Mouse (Mus musculus): ENCODE measurements at regions not wholly inside any gene's neighbourhood (a gene's known extent, or its start where the extent isn't known, plus 50 kb on each side); places are given as distances from the start of the nearest gene placed in this dataset.

- ATAC-seq (ENCODE audit: low FRiP score, low read depth), result no peak
- H3K27ac ChIP-seq (replicated peaks), result no peak overlapping the region
- H3K4me3 ChIP-seq, result no peak overlapping the region
- H3K36me3 ChIP-seq, result no peaks in the 10 kb centered on the region
- no peak overlapping the region for H3K9ac ChIP-seq
- H3K4me1 ChIP-seq (replicated peaks), result no peaks in the 10 kb centered on the region
- no peaks in the 10 kb centered on the region for H3K27me3 ChIP-seq
- 81% methylated on average over 1 of the region's 1 CpGs for WGBS
- no peaks in the 10 kb centered on the region for H3K9me3 ChIP-seq
- no peak overlapping the region for H3K4me2 ChIP-seq
These were observed 332.3 kb downstream of the Xpnpep1 start for GRCm38 (mm10) chr19:52707679-52708078.

GRCm38 (mm10) chr19:52661009-52661408 lies 379.0 kb downstream of the Xpnpep1 start:
- 60% methylated on average over 5 of the region's 5 CpGs for WGBS
- H3K4me3 ChIP-seq, result no peak overlapping the region
- no peak overlapping the region for H3K4me2 ChIP-seq
- no peaks in the 10 kb centered on the region for H3K9me3 ChIP-seq
- H3K9ac ChIP-seq, result no peak overlapping the region
- no peaks in the 10 kb centered on the region for H3K36me3 ChIP-seq
- H3K27me3 ChIP-seq, result no peaks in the 10 kb centered on the region
- no peaks in the 10 kb centered on the region for H3K4me1 ChIP-seq (replicated peaks)
- H3K27ac ChIP-seq (replicated peaks), result no peak overlapping the region
- ATAC-seq (ENCODE audit: low FRiP score, low read depth), result no peak

GRCm38 (mm10) chr19:52647066-52648046 lies 383.3 kb downstream of the Ins1 start:
- no peaks in the 10 kb centered on the region for H3K36me3 ChIP-seq
- peaks cover 11% of the 10 kb centered on the region for H3K4me1 ChIP-seq (replicated peaks)
- H3K9ac ChIP-seq, result no peak overlapping the region
- 38% methylated on average over 17 of the region's 17 CpGs for WGBS
- no peak overlapping the region for H3K4me2 ChIP-seq
- H3K4me3 ChIP-seq, result no peak overlapping the region
- ATAC-seq (ENCODE audit: low FRiP score, low read depth), result peak; percentile 45; the same call in 1 of the 2 replicates
- H3K27me3 ChIP-seq, result no peaks in the 10 kb centered on the region
- H3K9me3 ChIP-seq, result no peaks in the 10 kb centered on the region
- peak overlapping the region; percentile 45 for H3K27ac ChIP-seq (replicated peaks)

- H3K4me1 ChIP-seq (replicated peaks), result no peaks in the 10 kb centered on the region
- no peak overlapping the region for H3K4me2 ChIP-seq
- H3K27me3 ChIP-seq, result no peaks in the 10 kb centered on the region
- H3K36me3 ChIP-seq, result no peaks in the 10 kb centered on the region
- no peak for ATAC-seq (ENCODE audit: low FRiP score, low read depth)
- H3K9ac ChIP-seq, result no peak overlapping the region
- H3K4me3 ChIP-seq, result no peak overlapping the region
- H3K9me3 ChIP-seq, result no peaks in the 10 kb centered on the region
- WGBS, result 70% methylated on average over 5 of the region's 5 CpGs
- no peak overlapping the region for H3K27ac ChIP-seq (replicated peaks)
These were observed 376.1 kb downstream of the Ins1 start for GRCm38 (mm10) chr19:52640228-52640627.

- ATAC-seq (ENCODE audit: low FRiP score, low read depth), result no peak
- Histone ChIP-seq H3K36me3 (no peaks in the 10 kb centered on the region), H3K27me3 (no peaks in the 10 kb centered on the region), H3K9ac (no peak overlapping the region), H3K9me3 (no peaks in the 10 kb centered on the region), H3K4me3 (no peak overlapping the region), H3K27ac (replicated peaks) (no peak overlapping the region), H3K4me1 (replicated peaks) (no peaks in the 10 kb centered on the region), H3K4me2 (no peak overlapping the region)
- 82% methylated on average over 4 of the region's 4 CpGs for WGBS
These were observed 368.4 kb downstream of the Ins1 start for GRCm38 (mm10) chr19:52632501-52632900.

- no peak overlapping the region for H3K4me2 ChIP-seq
- 74% methylated on average over 5 of the region's 5 CpGs for WGBS
- no peak for ATAC-seq (ENCODE audit: low FRiP score, low read depth)
These were observed 360.2 kb downstream of the Ins1 start for GRCm38 (mm10) chr19:52624310-52624709.

GRCm38 (mm10) chr19:52623496-52623895 lies 359.4 kb downstream of the Ins1 start:
- no peaks in the 10 kb centered on the region for H3K27me3 ChIP-seq
- H3K27ac ChIP-seq (replicated peaks), result no peak overlapping the region
- H3K4me1 ChIP-seq (replicated peaks), result no peaks in the 10 kb centered on the region
- no peaks in the 10 kb centered on the region for H3K36me3 ChIP-seq
- no peak overlapping the region for H3K4me3 ChIP-seq
- no peak overlapping the region for H3K4me2 ChIP-seq
- no peak overlapping the region for H3K9ac ChIP-seq
- H3K9me3 ChIP-seq, result no peaks in the 10 kb centered on the region
- ATAC-seq (ENCODE audit: low FRiP score, low read depth), result no peak

More at GRCm38 (mm10) chr19:52624310-52624709, 360.2 kb downstream of the Ins1 start:
- Histone ChIP-seq H3K4me1 (replicated peaks) (no peaks in the 10 kb centered on the region), H3K27me3 (no peaks in the 10 kb centered on the region), H3K4me3 (no peak overlapping the region), H3K9ac (no peak overlapping the region), H3K9me3 (no peaks in the 10 kb centered on the region), H3K36me3 (no peaks in the 10 kb centered on the region), H3K27ac (replicated peaks) (no peak overlapping the region)

- H3K4me2 ChIP-seq, result no peak overlapping the region
- H3K36me3 ChIP-seq, result no peaks in the 10 kb centered on the region
- no peak for ATAC-seq (ENCODE audit: low FRiP score, low read depth)
- H3K9me3 ChIP-seq, result no peaks in the 10 kb centered on the region
- no peaks in the 10 kb centered on the region for H3K27me3 ChIP-seq
- no peaks in the 10 kb centered on the region for H3K4me1 ChIP-seq (replicated peaks)
- H3K27ac ChIP-seq (replicated peaks), result no peak overlapping the region
- H3K4me3 ChIP-seq, result no peak overlapping the region
- no peak overlapping the region for H3K9ac ChIP-seq
- WGBS, result 97% methylated on average over 5 of the region's 5 CpGs
These were observed 349.3 kb downstream of the Ins1 start for GRCm38 (mm10) chr19:52613353-52613752.

- Histone ChIP-seq H3K9me3 (no peaks in the 10 kb centered on the region), H3K27ac (replicated peaks) (no peak overlapping the region), H3K9ac (no peak overlapping the region), H3K4me3 (no peak overlapping the region), H3K27me3 (no peaks in the 10 kb centered on the region), H3K4me2 (no peak overlapping the region), H3K36me3 (no peaks in the 10 kb centered on the region), H3K4me1 (replicated peaks) (no peaks in the 10 kb centered on the region)
- WGBS, result 78% methylated on average over 3 of the region's 3 CpGs
- ATAC-seq (ENCODE audit: low FRiP score, low read depth), result no peak
These were observed 342.8 kb downstream of the Ins1 start for GRCm38 (mm10) chr19:52606859-52607258.

- no peak overlapping the region for H3K4me2 ChIP-seq
- H3K9ac ChIP-seq, result no peak overlapping the region
- H3K27me3 ChIP-seq, result no peaks in the 10 kb centered on the region
- no peak overlapping the region for H3K4me3 ChIP-seq
- no peaks in the 10 kb centered on the region for H3K9me3 ChIP-seq
- no peaks in the 10 kb centered on the region for H3K36me3 ChIP-seq
- no peak for ATAC-seq (ENCODE audit: low FRiP score, low read depth)
- H3K4me1 ChIP-seq (replicated peaks), result no peaks in the 10 kb centered on the region
- WGBS, result 38% methylated on average over 3 of the region's 3 CpGs
- H3K27ac ChIP-seq (replicated peaks), result no peak overlapping the region
These were observed 336.3 kb downstream of the Ins1 start for GRCm38 (mm10) chr19:52600410-52600809.

- Histone ChIP-seq H3K4me3 (no peak overlapping the region), H3K9me3 (no peaks in the 10 kb centered on the region), H3K4me1 (replicated peaks) (no peaks in the 10 kb centered on the region), H3K4me2 (no peak overlapping the region), H3K9ac (no peak overlapping the region), H3K36me3 (no peaks in the 10 kb centered on the region), H3K27me3 (no peaks in the 10 kb centered on the region), H3K27ac (replicated peaks) (no peak overlapping the region)
- WGBS, result 83% methylated on average over 4 of the region's 4 CpGs
- no peak for ATAC-seq (ENCODE audit: low FRiP score, low read depth)
These were observed 301.3 kb downstream of the Ins1 start for GRCm38 (mm10) chr19:52565401-52565800.

GRCm38 (mm10) chr19:52534758-52535157 lies 270.7 kb downstream of the Ins1 start:
- WGBS, result 25% methylated on average over 4 of the region's 4 CpGs
- Histone ChIP-seq H3K27ac (replicated peaks) (no peak overlapping the region), H3K4me3 (no peak overlapping the region), H3K9ac (no peak overlapping the region), H3K27me3 (no peaks in the 10 kb centered on the region), H3K4me1 (replicated peaks) (no peaks in the 10 kb centered on the region), H3K4me2 (no peak overlapping the region), H3K9me3 (no peaks in the 10 kb centered on the region), H3K36me3 (no peaks in the 10 kb centered on the region)
- ATAC-seq (ENCODE audit: low FRiP score, low read depth), result no peak
